Mouse (Mus musculus) limb, embryonic 12.5 days (tissue): ENCODE results near the gene Wbp1. TPM values are rescaled to one million over a fixed set of nuclear protein-coding genes. Genes with fewer than 3 reads are reported as not detected.

ENCODE experiments used
- ATAC-seq: fragments of 200-750 bp; cut with Nextera tagmentation; 2 replicates; pipeline ENCODE4 v1.8.0; 2017; ENCODE audit warnings: low read depth, moderate TSS enrichment; ENCODE audit not compliant: insufficient number of reproducible peaks, insufficient read depth, low FRiP score, low TSS enrichment
- H3K27ac ChIP-seq: fragments of 300-500 bp; sonication (generic); 2 replicates; pipeline ENCODE4 v1.5.1; 2016; ENCODE audit warnings: mild to moderate bottlenecking, moderate library complexity
- H3K27me3 ChIP-seq: fragments of 300-500 bp; sonication (generic); 2 replicates; pipeline ENCODE4 v1.6.1; 2016; ENCODE audit warnings: mild to moderate bottlenecking, moderate library complexity
- H3K36me3 ChIP-seq: fragments of 300-500 bp; sonication (generic); 2 replicates; pipeline ENCODE4 v1.6.1; 2016; ENCODE audit warnings: mild to moderate bottlenecking, moderate library complexity
- H3K4me1 ChIP-seq: fragments of 300-500 bp; sonication (generic); replicated peaks from 2 replicates; pipeline ENCODE4 v1.6.1; 2016
- H3K4me2 ChIP-seq: fragments of 300-500 bp; sonication (generic); 2 replicates; pipeline ENCODE4 v1.6.1; 2016; ENCODE audit warnings: mild to moderate bottlenecking, moderate library complexity
- H3K4me3 ChIP-seq: fragments of 300-500 bp; sonication (generic); replicated peaks from 2 replicates; pipeline ENCODE4 v1.5.1; 2016; ENCODE audit warnings: mild to moderate bottlenecking
- H3K9ac ChIP-seq: fragments of 300-500 bp; sonication (generic); replicated peaks from 2 replicates; pipeline ENCODE4 v1.6.1; 2016; ENCODE audit warnings: mild to moderate bottlenecking, moderate library complexity
- H3K9me3 ChIP-seq: fragments of 300-500 bp; sonication (generic); 2 replicates; pipeline ENCODE4 v1.6.1; 2016; ENCODE audit warnings: mild to moderate bottlenecking, moderate library complexity
- WGBS: fragments of 180-500 bp; shearing (Covaris S2); methylation state at CpG from one replicate; pipeline ENCODE4 v1.1.7; 2016; 5-methylcytosine and 5-hydroxymethylcytosine counted together
- microRNA counts: library from miRNA; unstranded; fragments of <30 nt; microRNA quantifications from one replicate; lab custom pipeline; 2017
- microRNA-seq: library from miRNA; unstranded; fragments of <30 nt; microRNA quantifications from one replicate; pipeline ENCODE4, GENCODE M21; 2017
- polyA plus RNA-seq: library from polyadenylated mRNA; unstranded; fragments of >200 nt; fragmentation: Nextera tagmentation; extraction: Ambion mirVana; gene quantifications from 2 replicates; pipeline ENCODE4 v1.2.1, GENCODE M21; 2016

Gene Wbp1
- polyA plus RNA-seq, 1 experiment from 2014 or later = 219 TPM

DNA sequence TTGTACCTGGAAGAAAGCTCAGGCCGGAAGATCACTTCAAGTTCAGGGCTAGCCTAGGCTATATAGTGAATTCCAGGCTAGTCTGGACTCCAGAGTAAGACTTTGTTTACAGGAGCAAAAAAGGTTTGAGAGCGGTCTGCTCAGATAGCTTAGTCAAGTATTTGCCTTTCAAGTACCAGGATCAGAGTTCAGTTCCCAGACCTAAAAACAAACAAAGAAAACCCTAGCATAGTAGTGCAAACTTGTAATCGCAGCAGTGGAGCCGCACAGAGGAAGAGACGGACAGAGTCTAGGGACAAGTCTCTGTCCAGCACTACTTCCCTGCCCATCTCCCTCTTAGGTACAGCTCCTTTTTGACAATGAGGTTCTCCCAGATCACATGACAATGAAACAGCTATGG, 41.1 kb downstream of the Wbp1 start:
- peaks cover 30% of the 10 kb centered on the region for H3K36me3 ChIP-seq
- H3K4me3 ChIP-seq = no peak overlapping the region
- H3K4me1 ChIP-seq = peaks cover 42% of the 10 kb centered on the region
- H3K9ac ChIP-seq = no peak overlapping the region
- peaks cover 46% of the 10 kb centered on the region for H3K27me3 ChIP-seq
- no peaks in the 10 kb centered on the region for H3K9me3 ChIP-seq
- H3K4me2 ChIP-seq = no peak overlapping the region
- H3K27ac ChIP-seq = no peak overlapping the region
- 91% methylated on average over 5 of the region's 5 CpGs for WGBS
- ATAC-seq = no peak

DNA sequence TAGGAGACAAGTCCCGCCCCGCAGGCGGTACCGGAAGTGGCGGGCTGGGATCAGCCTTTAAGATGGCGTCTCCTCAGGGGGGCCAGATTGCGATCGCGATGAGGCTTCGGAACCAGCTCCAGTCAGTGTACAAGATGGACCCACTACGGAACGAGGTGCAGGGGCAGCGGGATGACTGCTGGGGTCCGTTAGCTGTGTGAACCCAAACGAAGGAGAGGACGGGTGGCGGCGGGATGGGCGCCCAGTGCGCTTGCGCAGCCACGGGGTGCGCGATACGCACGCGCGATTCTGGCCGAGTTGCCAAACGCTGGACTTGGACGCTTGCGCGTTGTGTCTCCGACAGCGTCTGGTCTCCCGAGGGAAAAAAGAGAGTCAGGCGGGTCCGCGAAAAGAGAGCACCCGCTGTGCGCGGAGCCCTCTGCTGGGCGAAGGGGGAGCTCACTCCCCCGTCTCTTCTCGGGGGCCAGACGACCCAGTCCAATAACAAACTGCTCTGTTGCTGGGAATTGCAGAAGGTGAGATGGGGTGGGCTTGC, 43.0 kb downstream of the Wbp1 start:
- H3K36me3 ChIP-seq = peaks cover 30% of the 10 kb centered on the region
- H3K9ac ChIP-seq = peak overlapping the region; percentile 86
- peaks cover 26% of the 10 kb centered on the region for H3K4me1 ChIP-seq
- peak overlapping the region; percentile 93 for H3K4me2 ChIP-seq
- peak overlapping the region; percentile 73 for H3K4me3 ChIP-seq
- H3K9me3 ChIP-seq = no peaks in the 10 kb centered on the region
- ATAC-seq = peak; percentile 90
- H3K27me3 ChIP-seq = peaks cover 45% of the 10 kb centered on the region
- H3K27ac ChIP-seq = peak overlapping the region; percentile 85
- WGBS = under 1% methylated on average over 46 of the region's 46 CpGs

DNA sequence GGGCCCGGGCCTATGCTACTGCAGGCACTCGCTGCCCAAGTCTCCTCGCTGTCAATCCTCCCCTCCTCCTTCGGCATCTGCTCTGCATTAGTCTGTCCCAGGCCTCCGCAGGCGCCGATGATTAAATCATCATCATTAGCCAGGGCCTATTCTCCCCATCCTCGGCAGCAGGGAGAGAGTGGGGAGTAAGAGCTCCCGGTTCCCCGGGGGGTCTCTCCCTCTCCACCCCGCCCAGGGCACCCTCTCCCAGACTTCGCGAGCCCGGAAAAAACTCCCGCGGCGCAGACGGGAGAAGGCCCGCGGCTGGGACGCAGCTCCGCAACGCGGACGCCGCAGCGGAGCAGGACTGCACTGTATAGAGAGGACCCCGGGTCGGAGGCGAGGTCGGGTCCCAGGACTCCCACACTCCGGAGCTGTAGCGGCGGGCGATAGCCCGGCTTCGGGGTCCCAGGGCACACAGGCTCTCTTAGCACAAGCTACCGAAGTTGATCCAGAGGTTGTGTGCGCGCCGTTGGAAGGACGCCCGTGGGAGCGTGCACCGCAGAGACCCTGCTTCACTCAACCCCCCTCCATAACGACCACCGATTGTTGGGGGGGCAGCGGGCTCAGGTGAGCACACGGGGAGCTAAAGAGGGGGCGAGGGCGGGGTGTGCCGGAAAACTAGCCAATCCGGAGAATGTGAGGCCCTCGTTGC, 43.6 kb downstream of the Wbp1 start, which contains the start of gene Pcgf1:
TSS of gene Pcgf1 (plus strand) at position 240 of the 694 bp plus-strand sequence.
- H3K4me2 ChIP-seq = peak within 1 kb of the TSS; percentile 93
- no peaks in the 10 kb centered on the region for H3K9me3 ChIP-seq
- peak within 1 kb of the TSS; percentile 73 for H3K4me3 ChIP-seq
- peak within 1 kb of the TSS; percentile 85 for H3K27ac ChIP-seq
- peaks cover 45% of the 10 kb centered on the region for H3K27me3 ChIP-seq
- peaks cover 30% of the 10 kb centered on the region for H3K36me3 ChIP-seq
- WGBS = under 1% methylated on average over 54 of the region's 54 CpGs
- ATAC-seq = peak; percentile 77
- H3K9ac ChIP-seq = peak within 1 kb of the TSS; percentile 86
- H3K4me1 ChIP-seq = peaks cover 21% of the 10 kb centered on the region

DNA sequence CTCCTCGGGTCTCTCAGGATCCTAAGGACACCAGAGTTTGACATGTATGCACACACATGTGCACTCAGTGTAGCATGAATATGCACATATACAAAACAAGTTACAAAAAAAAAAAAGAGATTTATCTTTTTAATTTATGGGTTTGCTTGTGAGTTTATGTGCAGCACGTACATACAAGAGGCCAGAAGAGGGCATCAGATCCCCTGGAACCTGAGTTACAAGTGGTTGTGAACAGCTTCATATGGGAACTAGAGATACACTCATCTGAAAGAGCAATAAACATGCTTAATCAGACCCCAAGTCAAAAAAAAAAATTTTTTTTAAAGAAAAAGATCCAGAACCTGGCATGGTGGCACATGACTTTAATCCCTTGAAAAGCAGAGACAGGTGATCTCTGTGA, 46.4 kb downstream of the Wbp1 start:
- H3K27ac ChIP-seq = no peak overlapping the region
- no peaks in the 10 kb centered on the region for H3K9me3 ChIP-seq
- no peak overlapping the region for H3K9ac ChIP-seq
- 20% methylated on average over 2 of the region's 2 CpGs for WGBS
- no peak overlapping the region for H3K4me2 ChIP-seq
- H3K36me3 ChIP-seq = peaks cover 3% of the 10 kb centered on the region
- H3K4me1 ChIP-seq = peaks cover 32% of the 10 kb centered on the region
- H3K4me3 ChIP-seq = no peak overlapping the region
- H3K27me3 ChIP-seq = peaks cover 66% of the 10 kb centered on the region
- no peak for ATAC-seq

DNA sequence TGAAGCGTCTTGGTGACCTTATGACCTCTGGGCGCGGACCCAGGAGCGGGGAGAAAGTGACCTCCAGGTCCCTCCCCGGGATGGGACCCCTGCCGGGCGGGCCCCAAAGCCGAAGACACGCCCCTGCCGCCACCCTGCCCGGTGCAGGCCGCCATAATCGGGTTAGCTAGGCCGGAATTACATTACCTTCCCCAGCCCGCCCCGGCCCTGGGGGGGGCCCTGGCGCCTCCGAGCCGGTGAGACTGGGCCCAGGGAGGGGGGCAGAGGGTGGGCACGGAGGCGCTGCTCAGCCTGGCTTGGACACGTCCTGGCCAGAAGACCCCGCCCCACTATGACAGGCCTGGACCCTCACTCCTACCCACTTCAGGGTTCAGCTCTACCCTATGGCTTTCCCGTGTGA, 50.1 kb downstream of the Wbp1 start:
- peak overlapping the region; percentile 18; the same call in 1 of the 2 replicates for H3K9ac ChIP-seq
- no peak for ATAC-seq
- H3K9me3 ChIP-seq = no peaks in the 10 kb centered on the region
- 2% methylated on average over 24 of the region's 24 CpGs for WGBS
- peaks cover 97% of the 10 kb centered on the region for H3K27me3 ChIP-seq
- H3K4me2 ChIP-seq = peak overlapping the region; percentile 46
- H3K27ac ChIP-seq = no peak overlapping the region
- H3K36me3 ChIP-seq = no peaks in the 10 kb centered on the region
- peaks cover 28% of the 10 kb centered on the region for H3K4me1 ChIP-seq
- H3K4me3 ChIP-seq = peak overlapping the region; percentile 17

DNA sequence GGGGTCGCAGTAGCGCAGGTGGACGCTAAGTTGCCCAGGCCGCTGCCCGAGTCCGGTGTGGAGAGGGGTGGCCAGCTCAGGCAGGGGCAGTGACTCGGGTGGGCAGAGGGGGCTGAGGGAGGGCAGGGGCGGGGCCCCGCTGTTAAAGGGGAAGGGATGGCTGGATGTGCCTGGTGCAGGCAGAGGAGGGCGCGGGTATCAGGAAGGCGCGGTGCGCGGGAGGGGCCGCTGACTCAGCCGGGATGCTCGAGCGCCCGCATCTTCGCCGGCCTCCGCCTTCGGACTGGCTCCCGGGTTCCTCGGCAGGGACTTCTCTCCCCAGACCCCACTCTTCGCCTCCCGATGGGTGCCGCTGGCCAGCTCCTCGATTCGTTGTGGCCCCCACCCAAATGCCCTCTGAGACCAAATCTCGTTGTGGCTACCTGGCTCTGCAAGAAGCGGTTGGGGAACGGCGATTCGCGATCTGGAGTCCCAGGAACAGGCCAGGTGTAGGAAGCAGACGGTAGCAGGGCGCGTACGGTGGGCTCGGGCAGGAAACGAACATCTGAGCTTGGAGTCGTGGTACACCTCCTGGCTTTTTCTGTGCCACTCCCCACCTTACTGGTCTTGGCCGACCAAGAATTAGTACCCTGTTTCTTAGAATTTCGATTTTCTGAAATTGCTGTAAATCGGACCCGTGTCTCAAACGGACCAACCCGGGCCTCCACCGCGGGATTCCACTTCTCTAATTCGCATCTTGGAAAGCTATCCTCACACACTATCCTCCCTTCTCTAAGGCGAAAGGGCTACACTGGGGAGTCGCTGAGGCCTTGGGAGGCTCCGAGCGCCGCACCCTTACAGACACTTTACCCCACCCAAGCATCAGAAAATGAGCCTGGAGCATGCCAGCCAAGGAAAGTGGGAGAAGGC, 50.8 kb downstream of the Wbp1 start:
- H3K4me3 ChIP-seq = peak overlapping the region; percentile 29
- peaks cover 97% of the 10 kb centered on the region for H3K27me3 ChIP-seq
- under 1% methylated on average over 58 of the region's 58 CpGs for WGBS
- no peak for ATAC-seq
- H3K4me1 ChIP-seq = peaks cover 28% of the 10 kb centered on the region
- no peaks in the 10 kb centered on the region for H3K36me3 ChIP-seq
- H3K4me2 ChIP-seq = peak overlapping the region; percentile 46
- H3K9me3 ChIP-seq = no peaks in the 10 kb centered on the region
- H3K9ac ChIP-seq = peak overlapping the region; percentile 18; the same call in 1 of the 2 replicates
- H3K27ac ChIP-seq = no peak overlapping the region

DNA sequence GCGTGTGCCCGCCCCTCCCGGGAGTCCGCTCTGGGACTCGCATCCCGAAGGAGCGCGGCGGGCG, 51.3 kb downstream of the Wbp1 start, which contains the start of gene Tlx2:
TSS of gene Tlx2 (minus strand) at position 47 of the 64 bp plus-strand sequence.
- H3K9me3 ChIP-seq = no peaks in the 10 kb centered on the region
- whole genome bisulfite sequencing = 0% methylated on average over 10 of the region's 10 CpGs
- peaks cover 28% of the 10 kb centered on the region for H3K4me1 ChIP-seq
- peak within 1 kb of the TSS; percentile 29 for H3K4me3 ChIP-seq
- peak within 1 kb of the TSS; percentile 18; the same call in 1 of the 2 replicates for H3K9ac ChIP-seq
- no peak within 1 kb of the TSS for H3K27ac ChIP-seq
- H3K27me3 ChIP-seq = peaks cover 99% of the 10 kb centered on the region
- H3K36me3 ChIP-seq = no peaks in the 10 kb centered on the region
- ATAC-seq = no peak
- H3K4me2 ChIP-seq = peak within 1 kb of the TSS; percentile 46

DNA sequence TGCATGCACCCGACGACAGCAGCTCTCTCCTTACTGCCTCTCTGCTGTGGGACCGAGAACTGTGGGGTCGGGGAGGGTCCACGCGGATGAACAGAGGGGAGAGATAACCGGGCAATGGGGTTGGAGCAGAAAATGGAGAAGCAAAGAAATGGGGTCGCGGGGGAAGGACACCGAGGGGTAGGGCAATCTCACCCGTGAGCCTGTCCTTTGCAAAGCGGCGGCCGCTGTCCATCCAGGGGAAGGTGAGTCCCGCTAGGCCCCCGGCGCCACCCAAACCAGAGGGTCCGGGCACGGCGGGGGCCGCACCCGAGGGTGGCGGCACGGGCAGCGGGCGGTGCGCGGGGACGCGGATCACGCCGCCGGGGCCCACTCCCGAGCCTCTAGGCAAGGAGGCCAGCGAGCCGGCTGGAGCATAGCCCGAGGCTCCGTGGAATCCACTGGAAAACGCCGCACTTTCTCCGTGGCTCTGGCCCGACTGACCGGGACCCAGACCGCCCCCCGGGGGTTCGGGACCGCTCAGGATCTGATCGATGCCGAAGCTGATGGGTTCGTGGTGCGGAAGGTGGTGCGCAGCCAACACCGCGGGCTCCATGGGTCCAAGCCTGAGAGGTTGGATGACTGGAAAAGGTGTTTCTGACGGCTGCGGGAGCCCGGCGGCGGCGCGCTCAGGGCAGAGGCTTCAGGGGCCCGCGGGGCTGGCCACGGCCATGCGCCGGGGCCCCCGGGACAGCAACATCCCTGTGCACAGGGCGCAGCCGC, 51.7 kb downstream of the Wbp1 start:
- H3K4me3 ChIP-seq = peak overlapping the region; percentile 29
- WGBS = 1% methylated on average over 68 of the region's 69 CpGs
- no peaks in the 10 kb centered on the region for H3K9me3 ChIP-seq
- no peak overlapping the region for H3K9ac ChIP-seq
- H3K36me3 ChIP-seq = no peaks in the 10 kb centered on the region
- H3K27ac ChIP-seq = no peak overlapping the region
- no peak for ATAC-seq
- peaks cover 99% of the 10 kb centered on the region for H3K27me3 ChIP-seq
- peak overlapping the region; percentile 46 for H3K4me2 ChIP-seq
- H3K4me1 ChIP-seq = peaks cover 28% of the 10 kb centered on the region

MicroRNAs encoded within 50 kb of the gene (microRNA counts, 519-probe panel; counts per million panel counts)
- not detected for microRNA mmu-miR-3470a+mmu-miR-3470b (lab: Ali Mortazavi, UCI)

Small RNA genes lying within 50 kb of the gene (microRNA-seq; reads per million reads assigned to microRNA genes)
- not detected for gene Mir3470a

Other genes with a start within 250 kb of the Wbp1 start
- 3.8 and 4.2 TPM in 2 replicates for gene Sema4f, start 181.8 kb downstream of the Wbp1 start, polyA plus RNA-seq
- 0.20 and 0.32 TPM in 2 replicates for gene M1ap, start 174.7 kb downstream of the Wbp1 start, polyA plus RNA-seq
- 9.9 and 10.0 TPM in 2 replicates for gene Dok1, start 88.1 kb downstream of the Wbp1 start, polyA plus RNA-seq
- 15.7 and 19.4 TPM in 2 replicates for gene Loxl3, start 87.4 kb downstream of the Wbp1 start, polyA plus RNA-seq
- 158 and 159 TPM in 2 replicates for gene Aup1, start 67.0 kb downstream of the Wbp1 start, polyA plus RNA-seq
- gene Htra2, start 66.3 kb downstream of the Wbp1 start, polyA plus RNA-seq = 68.7 and 75.5 TPM in 2 replicates
- gene Dqx1, start 63.7 kb downstream of the Wbp1 start, polyA plus RNA-seq = 0.68 and 1.1 TPM in 2 replicates
- 0.27 and 1.0 TPM in 2 replicates for gene Tlx2, start 51.3 kb downstream of the Wbp1 start, polyA plus RNA-seq
- 39.0 and 39.7 TPM in 2 replicates for gene Pcgf1, start 43.7 kb downstream of the Wbp1 start, polyA plus RNA-seq
- 0.63 and 6.7 TPM in 2 replicates for gene Lbx2, start 35.2 kb downstream of the Wbp1 start, polyA plus RNA-seq
- gene Ccdc142, start 20.0 kb downstream of the Wbp1 start, polyA plus RNA-seq = 3.6 and 3.8 TPM in 2 replicates
- gene Gm42688, start 19.9 kb downstream of the Wbp1 start, polyA plus RNA-seq = 3.9 and 4.2 TPM in 2 replicates
- gene Mrpl53, start 12.5 kb downstream of the Wbp1 start, polyA plus RNA-seq = 134 and 140 TPM in 2 replicates
- 55.3 and 58.2 TPM in 2 replicates for gene Mogs, start 6.1 kb downstream of the Wbp1 start, polyA plus RNA-seq
- gene Ino80b, start 3.9 kb upstream of the Wbp1 start, polyA plus RNA-seq = 17.6 and 19.2 TPM in 2 replicates
- 62.0 and 62.6 TPM in 2 replicates for gene Rtkn, start 13.9 kb upstream of the Wbp1 start, polyA plus RNA-seq
- 10.2 and 10.4 TPM in 2 replicates for gene Wdr54, start 34.8 kb upstream of the Wbp1 start, polyA plus RNA-seq
- gene 1700003E16Rik, start 34.8 kb upstream of the Wbp1 start, polyA plus RNA-seq = 1.8 and 3.0 TPM in 2 replicates
- gene Dctn1, start 44.4 kb upstream of the Wbp1 start, polyA plus RNA-seq = 102 and 104 TPM in 2 replicates
- 0.49 and 0.68 TPM in 2 replicates for gene Slc4a5, start 98.3 kb upstream of the Wbp1 start, polyA plus RNA-seq
- 43.2 and 47.1 TPM in 2 replicates for gene Mthfd2, start 204.3 kb upstream of the Wbp1 start, polyA plus RNA-seq
- gene Mob1a, start 204.5 kb upstream of the Wbp1 start, polyA plus RNA-seq = 65.4 and 68.7 TPM in 2 replicates
- gene Bola3, start 227.6 kb upstream of the Wbp1 start, polyA plus RNA-seq = 140 TPM in 2 replicates